Mouse (Mus musculus) left cerebral cortex, adult 11 months (tissue): ENCODE results near the gene Mtx3.
"Not testable (repeated sequence)": the region's sequence is repeated elsewhere in the genome, so short reads cannot be mapped to it uniquely, and the experiment has no call there.

ENCODE experiments used
- DNase-seq: peaks from one replicate; pipeline ENCODE4 v3.0.0; 2022; ENCODE audit warnings: low spot score

Gene Mtx3

GRCm38 (mm10) chr13:92844586-92845221, at the start of gene Mtx3:
TSS of gene Mtx3 (plus strand) at chr13:92844760.
- peak; percentile 84 for DNase-seq

GRCm38 (mm10) chr13:92798830-92799229, 45.7 kb upstream of the Mtx3 start:
- DNase-seq: no peak

GRCm38 (mm10) chr13:92799306-92799925, 45.1 kb upstream of the Mtx3 start:
- DNase-seq: no peak

- DNase-seq: no peak
These were observed 37.8 kb upstream of the Mtx3 start for GRCm38 (mm10) chr13:92806785-92807184.

- DNase-seq: no peak
These were observed 36.7 kb upstream of the Mtx3 start for GRCm38 (mm10) chr13:92807849-92808248.

GRCm38 (mm10) chr13:92810592-92810991, 34.0 kb upstream of the Mtx3 start:
- not testable (repeated sequence) for DNase-seq

GRCm38 (mm10) chr13:92816329-92816728, 28.2 kb upstream of the Mtx3 start:
- DNase-seq: no peak

- no peak for DNase-seq
These were observed 27.2 kb upstream of the Mtx3 start for GRCm38 (mm10) chr13:92817357-92817756.

- DNase-seq: no peak
These were observed 15.7 kb upstream of the Mtx3 start for GRCm38 (mm10) chr13:92828820-92829219.

- no peak for DNase-seq
These were observed 11.4 kb upstream of the Mtx3 start for GRCm38 (mm10) chr13:92833162-92833561.

- no peak for DNase-seq
These were observed 1.9 kb downstream of the Mtx3 start for GRCm38 (mm10) chr13:92846438-92846837.

- DNase-seq: no peak
These were observed 2.8 kb downstream of the Mtx3 start for GRCm38 (mm10) chr13:92847336-92847735.

GRCm38 (mm10) chr13:92848002-92848401, 3.4 kb downstream of the Mtx3 start:
- no peak for DNase-seq

GRCm38 (mm10) chr13:92855901-92856300, 11.3 kb downstream of the Mtx3 start:
- no peak for DNase-seq

- no peak for DNase-seq
These were observed 14.2 kb downstream of the Mtx3 start for GRCm38 (mm10) chr13:92858808-92859207.

- DNase-seq: no peak
These were observed 15.4 kb downstream of the Mtx3 start for GRCm38 (mm10) chr13:92859959-92860358.

- DNase-seq: no peak
These were observed 20.8 kb downstream of the Mtx3 start for GRCm38 (mm10) chr13:92865358-92865757.

- no peak for DNase-seq
These were observed 22.1 kb downstream of the Mtx3 start for GRCm38 (mm10) chr13:92866680-92867079.

GRCm38 (mm10) chr13:92879514-92879913, 35.0 kb downstream of the Mtx3 start:
- no peak for DNase-seq

GRCm38 (mm10) chr13:92879933-92880332, 35.4 kb downstream of the Mtx3 start:
- DNase-seq: no peak

GRCm38 (mm10) chr13:92880589-92880988, 36.0 kb downstream of the Mtx3 start:
- no peak for DNase-seq

GRCm38 (mm10) chr13:92882271-92882985, 37.9 kb downstream of the Mtx3 start:
- DNase-seq: no peak

GRCm38 (mm10) chr13:92882986-92883720, 38.6 kb downstream of the Mtx3 start:
- no peak for DNase-seq
